Mouse (Mus musculus) olfactory bulb, adult 2 months (tissue): ENCODE measurements at regions not wholly inside any gene's neighbourhood (a gene's known extent, or its start where the extent isn't known, plus 50 kb on each side); places are given as distances from the start of the nearest gene placed in this dataset.

ENCODE experiments used
- H3K27ac ChIP-seq: fragments of 200-500 bp; 2 replicates; pipeline ENCODE4 v1.5.1; 2012; ENCODE audit warnings: low read depth, low read length; ENCODE audit not compliant: insufficient read depth
- H3K4me1 ChIP-seq: fragments of 200-500 bp; 2 replicates; pipeline ENCODE4 v1.6.1; 2012; ENCODE audit warnings: low read length; ENCODE audit not compliant: control insufficient read depth, insufficient read depth
- H3K4me3 ChIP-seq: fragments of 200-500 bp; 2 replicates; pipeline ENCODE4 v1.5.1; 2012; ENCODE audit warnings: mild to moderate bottlenecking, low read depth, low read length, moderate library complexity; ENCODE audit not compliant: insufficient read depth
- CTCF ChIP-seq: fragments of 200-500 bp; IDR thresholded peaks from 2 replicates; pipeline ENCODE4 v1.5.1; 2012; ENCODE audit warnings: low read depth, mild to moderate bottlenecking, low read length, moderate library complexity; ENCODE audit not compliant: insufficient read depth
- POLR2A ChIP-seq: fragments of 200-500 bp; IDR thresholded peaks from 2 replicates; pipeline ENCODE4 v1.6.1; 2012; ENCODE audit warnings: mild to moderate bottlenecking, low read depth, low read length, moderate library complexity; ENCODE audit not compliant: insufficient read depth
- WGBS: fragments of 180-500 bp; shearing (Covaris S2); methylation state at CpG from one replicate; pipeline ENCODE4 v1.1.7; 2018; 5-methylcytosine and 5-hydroxymethylcytosine counted together

- Histone ChIP-seq H3K4me1 (no peaks in the 10 kb centered on the region), H3K4me3 (no peak overlapping the region), H3K27ac (no peak overlapping the region)
- TF ChIP-seq CTCF = no peak
- no peak for TF ChIP-seq POLR2A
- 83% methylated on average over 3 of the region's 3 CpGs for WGBS
Observed at GRCm38 (mm10) chr1:73389976-73390375, 374.3 kb upstream of the Tnp1 start.

- 86% methylated on average over 3 of the region's 3 CpGs for WGBS
- TF ChIP-seq POLR2A (no peak), CTCF (no peak)
- H3K4me1 ChIP-seq = no peaks in the 10 kb centered on the region
- no peak overlapping the region for H3K27ac ChIP-seq
- no peak overlapping the region for H3K4me3 ChIP-seq
Observed at GRCm38 (mm10) chr1:73389174-73389573, 373.5 kb upstream of the Tnp1 start.

- 89% methylated on average over 9 of the region's 9 CpGs for WGBS
- Histone ChIP-seq H3K4me1 (no peaks in the 10 kb centered on the region), H3K27ac (no peak overlapping the region), H3K4me3 (no peak overlapping the region)
- TF ChIP-seq CTCF (no peak), POLR2A (no peak)
Observed at GRCm38 (mm10) chr1:73381578-73381977, 365.9 kb upstream of the Tnp1 start.

GRCm38 (mm10) chr1:73374531-73375375 lies 359.0 kb upstream of the Tnp1 start:
- H3K27ac ChIP-seq = no peak overlapping the region
- 91% methylated on average over 7 of the region's 7 CpGs for WGBS
- TF ChIP-seq CTCF = no peak
- TF ChIP-seq POLR2A = no peak

GRCm38 (mm10) chr1:73368222-73368621 lies 352.5 kb upstream of the Tnp1 start:
- no peak overlapping the region for H3K27ac ChIP-seq
- 81% methylated on average over 5 of the region's 5 CpGs for WGBS
- peaks cover 6% of the 10 kb centered on the region for H3K4me1 ChIP-seq
- H3K4me3 ChIP-seq = no peak overlapping the region
- no peak for TF ChIP-seq CTCF
- TF ChIP-seq POLR2A = no peak

More at GRCm38 (mm10) chr1:73374531-73375375, 359.0 kb upstream of the Tnp1 start:
- Histone ChIP-seq H3K4me1 (no peaks in the 10 kb centered on the region), H3K4me3 (no peak overlapping the region)

GRCm38 (mm10) chr1:73365842-73366241 lies 350.1 kb upstream of the Tnp1 start:
- WGBS = 87% methylated on average over 4 of the region's 4 CpGs
- no peak for TF ChIP-seq POLR2A
- no peak for TF ChIP-seq CTCF
- Histone ChIP-seq H3K4me3 (no peak overlapping the region), H3K4me1 (peaks cover 9% of the 10 kb centered on the region), H3K27ac (no peak overlapping the region)

- TF ChIP-seq CTCF = no peak
- no peak for TF ChIP-seq POLR2A
- peaks cover 9% of the 10 kb centered on the region for H3K4me1 ChIP-seq
- no peak overlapping the region for H3K4me3 ChIP-seq
- no peak overlapping the region for H3K27ac ChIP-seq
- 71% methylated on average over 7 of the region's 7 CpGs for WGBS
Observed at GRCm38 (mm10) chr1:73364300-73364683, 348.6 kb upstream of the Tnp1 start.

- WGBS = 21% methylated on average over 7 of the region's 7 CpGs
- no peak overlapping the region for H3K4me3 ChIP-seq
- TF ChIP-seq POLR2A = no peak
- no peak for TF ChIP-seq CTCF
- H3K4me1 ChIP-seq = peaks cover 9% of the 10 kb centered on the region
- H3K27ac ChIP-seq = peak overlapping the region; percentile 18; the same call in 1 of the 2 replicates
Observed at GRCm38 (mm10) chr1:73363549-73364299, 348.0 kb upstream of the Tnp1 start.

- Histone ChIP-seq H3K27ac (no peak overlapping the region), H3K4me1 (peaks cover 9% of the 10 kb centered on the region), H3K4me3 (no peak overlapping the region)
- TF ChIP-seq POLR2A (no peak), CTCF (no peak)
- 92% methylated on average over 1 of the region's 1 CpGs for WGBS
Observed at GRCm38 (mm10) chr1:73362122-73362521, 346.4 kb upstream of the Tnp1 start.
